Mouse (Mus musculus) megakaryocyte, embryonic 14.5 days (primary cell): ENCODE measurements at regions not wholly inside any gene's neighbourhood (a gene's known extent, or its start where the extent isn't known, plus 50 kb on each side); places are given as distances from the start of the nearest gene placed in this dataset.

Source experiments
- FLI1 ChIP-seq: IDR thresholded peaks from 2 replicates; pipeline ENCODE4 v1.6.1; 2012; ENCODE audit warnings: low read length, inconsistent platforms, mixed read lengths
- GATA1 ChIP-seq: IDR thresholded peaks from 3 replicates; pipeline ENCODE4 v1.6.1; 2012; ENCODE audit warnings: mixed read lengths, low read length, inconsistent platforms, borderline replicate concordance

DNA sequence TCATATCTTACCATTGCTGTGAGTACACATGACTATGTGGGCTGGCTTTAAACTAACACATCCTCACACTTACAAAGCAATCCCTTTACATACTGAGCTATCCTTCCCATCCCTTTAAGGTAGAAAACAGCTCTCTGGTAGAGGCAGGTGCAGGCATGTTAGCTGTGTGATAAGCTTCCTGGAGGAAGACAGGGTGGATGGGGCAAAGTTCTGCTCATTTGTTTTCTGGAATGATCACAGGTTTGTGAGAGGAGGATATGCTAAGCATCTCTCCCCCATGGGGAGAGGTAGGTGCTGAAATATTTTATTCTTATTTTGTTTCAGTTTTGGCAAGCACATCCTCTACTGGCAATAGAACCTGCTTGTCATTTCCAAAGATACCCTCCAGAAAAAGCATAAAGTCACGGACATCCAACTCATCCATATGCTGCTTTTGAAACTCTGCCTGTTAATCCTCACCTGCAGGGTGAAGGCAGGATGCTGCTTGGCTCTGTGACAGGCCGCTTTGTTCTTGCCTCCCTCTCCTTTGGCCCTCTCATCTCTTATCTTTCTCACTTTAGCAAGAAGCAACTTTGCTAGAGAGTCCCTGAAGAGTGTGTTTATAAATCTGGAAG, 480.4 kb upstream of the Ddx18 start:
- TF ChIP-seq GATA1 = no peak
- TF ChIP-seq FLI1 = no peak
